Mouse (Mus musculus): ENCODE results near the gene Atg16l2. TPM values are rescaled to one million over a fixed set of nuclear protein-coding genes. Genes with fewer than 3 reads are reported as not detected.

Atg16l2 gene
- total and polyA plus RNA-seq, 3 experiments = 7.9 to 8.8 TPM; not detected in 1

GRCm38 (mm10) chr7:101337401-101337800 lies 35.4 kb upstream of the Atg16l2 start:
- no peaks in the 10 kb centered on the region for H3K27me3 ChIP-seq (ENCODE audit: control insufficient read depth in 1 of 2, insufficient read depth in 2 of 2, low read length in 2 of 2)
- H3K79me2 ChIP-seq (ENCODE audit: control insufficient read depth, insufficient read depth, low read length, poor library complexity) = no peaks in the 10 kb centered on the region
- peaks cover 0 to 11% of the 10 kb centered on the region in 2 experiments; a peak in 3 of 4 replicates for H3K4me1 ChIP-seq (ENCODE audit: control insufficient read depth in 1 of 2, insufficient read depth in 2 of 2, low read length in 2 of 2)
- H3K27ac ChIP-seq (ENCODE audit: control insufficient read depth, low read depth, low read length) = no peak overlapping the region
- no peaks in the 10 kb centered on the region for H3K9me3 ChIP-seq (replicated peaks; ENCODE audit: insufficient read depth, low read length)
- DNase-seq (ENCODE audit: low read depth, low spot score) = no peak
- peaks cover 0 to 4% of the 10 kb centered on the region in 2 experiments; a peak in 2 of 4 replicates for H3K36me3 ChIP-seq (ENCODE audit: control insufficient read depth in 1 of 2, insufficient read depth in 2 of 2, low read length in 2 of 2)
- no peak overlapping the region for H3K4me3 ChIP-seq (ENCODE audit: control insufficient read depth in 1 of 2, insufficient read depth in 1 of 2, low read depth in 2 of 2, low read length in 2 of 2)
- H3K9ac ChIP-seq (ENCODE audit: control insufficient read depth, low read depth, low read length, poor library complexity, severe bottlenecking) = no peak overlapping the region
- no peak for TF ChIP-seq USF2 (IDR thresholded peaks at IDR 0.05; ENCODE audit: borderline replicate concordance in 1 of 2, insufficient read depth in 1 of 2, low read depth in 1 of 2, low read length in 2 of 2)
- no peak for TF ChIP-seq ZKSCAN1 (IDR thresholded peaks at IDR 0.05; ENCODE audit: low read depth, low read length)
- TF ChIP-seq MEF2A (IDR thresholded peaks at IDR 0.05; ENCODE audit: extremely low read depth, insufficient replicate concordance, low read depth, low read length, poor library complexity, severe bottlenecking) = no peak
- TF ChIP-seq CHD2 (IDR thresholded peaks at IDR 0.05; ENCODE audit: low read length) = no peak
- TF ChIP-seq CHD1 (IDR thresholded peaks at IDR 0.05; ENCODE audit: low read depth, low read length) = no peak
- no peak for TF ChIP-seq SIN3A (IDR thresholded peaks at IDR 0.05; ENCODE audit: low read length)
- no peak for TF ChIP-seq GATA1 (IDR thresholded peaks at IDR 0.05; ENCODE audit: low read depth, low read length)
- TF ChIP-seq E2F4 (IDR thresholded peaks at IDR 0.05; ENCODE audit: borderline replicate concordance, low read depth, low read length) = no peak
- no peak for TF ChIP-seq UBTF (IDR thresholded peaks at IDR 0.05; ENCODE audit: borderline replicate concordance, insufficient read depth, low read depth, low read length)
- TF ChIP-seq RAD21 (IDR thresholded peaks at IDR 0.05; ENCODE audit: low read depth, low read length) = no peak

- no peak overlapping the region for H3K27ac ChIP-seq (ENCODE audit: control insufficient read depth, low read depth, low read length)
- H3K9me3 ChIP-seq (replicated peaks; ENCODE audit: insufficient read depth, low read length) = no peaks in the 10 kb centered on the region
- TF ChIP-seq ZNF384 (IDR thresholded peaks at IDR 0.05; ENCODE audit: low read depth, low read length) = no peak
- TF ChIP-seq TCF12 (IDR thresholded peaks at IDR 0.05; ENCODE audit: low read depth, low read length) = no peak
- no peak for TF ChIP-seq JUND (IDR thresholded peaks at IDR 0.05; ENCODE audit: low read depth, low read length)
- no peak for TF ChIP-seq SIN3A (IDR thresholded peaks at IDR 0.05; ENCODE audit: low read length)
- no peak for TF ChIP-seq SMC3 (IDR thresholded peaks at IDR 0.05; ENCODE audit: low read depth, low read length)
- TF ChIP-seq KAT2A (conservative IDR thresholded peaks at IDR 0.05; ENCODE audit: low read depth, low read length) = no peak
- no peak for TF ChIP-seq TBP (IDR thresholded peaks at IDR 0.05; ENCODE audit: low read depth, low read length)
- no peak for TF ChIP-seq POLR2AphosphoS2 (IDR thresholded peaks at IDR 0.05; ENCODE audit: low read length)
- TF ChIP-seq CTCF (IDR thresholded peaks at IDR 0.05 in 2 of 3, conservative IDR thresholded peaks at IDR 0.05 in 1 of 3; ENCODE audit: control insufficient read depth in 1 of 3, insufficient read depth in 1 of 3, low read depth in 2 of 3, low read length in 3 of 3, poor library complexity in 1 of 3, severe bottlenecking in 1 of 3) = no peak
- no peak for DNase-seq (ENCODE audit: low read depth, low spot score)
- H3K9ac ChIP-seq (ENCODE audit: control insufficient read depth, low read depth, low read length, poor library complexity, severe bottlenecking) = no peak overlapping the region
- no peak overlapping the region for H3K4me3 ChIP-seq (ENCODE audit: control insufficient read depth in 1 of 2, insufficient read depth in 1 of 2, low read depth in 2 of 2, low read length in 2 of 2)
- H3K27me3 ChIP-seq (ENCODE audit: control insufficient read depth in 1 of 2, insufficient read depth in 2 of 2, low read length in 2 of 2) = no peaks in the 10 kb centered on the region
- peaks cover 0 to 10% of the 10 kb centered on the region in 2 experiments; a peak in 3 of 4 replicates for H3K4me1 ChIP-seq (ENCODE audit: control insufficient read depth in 1 of 2, insufficient read depth in 2 of 2, low read length in 2 of 2)
- peaks cover 0 to 4% of the 10 kb centered on the region in 2 experiments; a peak in 2 of 4 replicates for H3K36me3 ChIP-seq (ENCODE audit: control insufficient read depth in 1 of 2, insufficient read depth in 2 of 2, low read length in 2 of 2)
- no peaks in the 10 kb centered on the region for H3K79me2 ChIP-seq (ENCODE audit: control insufficient read depth, insufficient read depth, low read length, poor library complexity)
Observed at GRCm38 (mm10) chr7:101336686-101337085, 34.6 kb upstream of the Atg16l2 start.
